Mouse (Mus musculus) liver, postnatal 0 days (tissue): ENCODE data around the gene Hcls1. TPM values are rescaled to one million over a fixed set of nuclear protein-coding genes. Genes with fewer than 3 reads are reported as not detected.

Experiments
- ATAC-seq: fragments of 200-750 bp; cut with Nextera tagmentation; 2 replicates; pipeline ENCODE4 v1.8.0; 2017; ENCODE audit warnings: mild to moderate bottlenecking, moderate library complexity
- DNase-seq: peaks from one replicate; pipeline ENCODE4 v3.0.0-alpha.2; 2016
- H3K27ac ChIP-seq: fragments of 300-500 bp; sonication (generic); 2 replicates; pipeline ENCODE4 v1.5.1; 2014; ENCODE audit warnings: antibody characterized with exemption, moderate library complexity, mild to moderate bottlenecking, low read depth
- H3K27me3 ChIP-seq: fragments of 300-500 bp; sonication (generic); 2 replicates; pipeline ENCODE4 v1.6.1; 2014; ENCODE audit warnings: low read length, control low read depth, mixed read lengths; ENCODE audit not compliant: insufficient read depth
- H3K36me3 ChIP-seq: fragments of 300-500 bp; sonication (generic); replicated peaks from 2 replicates; pipeline ENCODE4 v1.6.1; 2014; ENCODE audit warnings: mild to moderate bottlenecking, control low read depth, low read length, moderate library complexity, mixed read lengths; ENCODE audit not compliant: insufficient read depth
- H3K4me1 ChIP-seq: fragments of 300-500 bp; sonication (generic); 2 replicates; pipeline ENCODE4 v1.6.1; 2014; ENCODE audit warnings: antibody characterized with exemption, mild to moderate bottlenecking, control low read depth; ENCODE audit not compliant: insufficient read depth
- H3K4me2 ChIP-seq: fragments of 300-500 bp; sonication (generic); 2 replicates; pipeline ENCODE4 v1.6.1; 2014; ENCODE audit warnings: low read depth, mild to moderate bottlenecking, low read length, moderate library complexity, mixed read lengths
- H3K4me3 ChIP-seq: fragments of 300-500 bp; sonication (generic); 2 replicates; pipeline ENCODE4 v1.5.1; 2014; ENCODE audit warnings: low read depth, low read length
- H3K9ac ChIP-seq: fragments of 300-500 bp; sonication (generic); replicated peaks from 2 replicates; pipeline ENCODE4 v1.6.1; 2014; ENCODE audit warnings: mild to moderate bottlenecking, moderate library complexity
- H3K9me3 ChIP-seq: fragments of 300-500 bp; sonication (generic); 2 replicates; pipeline ENCODE4 v1.6.1; 2016; ENCODE audit warnings: mild to moderate bottlenecking, control low read depth, low read length, mixed read lengths
- CTCF ChIP-seq: sonication (generic); IDR thresholded peaks from 2 replicates; pipeline ENCODE4 v1.5.1; 2016; ENCODE audit warnings: antibody characterized with exemption, low read depth
- EP300 ChIP-seq: IDR thresholded peaks from 2 replicates; pipeline ENCODE4 v1.6.1; 2016; ENCODE audit warnings: antibody characterized with exemption, low read depth, mild to moderate bottlenecking
- WGBS: fragments of 180-500 bp; shearing (Covaris S2); extraction: QIAGEN DNeasy Blood & Tissue Kit; methylation state at CpG from one replicate; pipeline ENCODE4 v1.1.7; 2014; ENCODE audit not compliant: insufficient replicate concordance; 5-methylcytosine and 5-hydroxymethylcytosine counted together
- polyA plus RNA-seq: library from polyadenylated mRNA; unstranded; fragments of >200 nt; fragmentation: Nextera tagmentation; extraction: Ambion mirVana; gene quantifications from 2 replicates; pipeline ENCODE4 v1.2.1, GENCODE M21; 2015

Gene Hcls1
- 17.7 and 18.4 TPM in 2 replicates for polyA plus RNA-seq

- peak within 1 kb of the TSS; percentile 43 for H3K4me3 ChIP-seq
- H3K27me3 ChIP-seq: no peaks in the 10 kb centered on the region
- peak within 1 kb of the TSS; percentile 92 for H3K27ac ChIP-seq
- TF ChIP-seq EP300 (peak; percentile 22; the same call in 1 of the 2 replicates), CTCF (peak; percentile 31; the same call in 1 of the 2 replicates)
- peak within 1 kb of the TSS; percentile 62 for H3K4me2 ChIP-seq
- 35% methylated on average over 7 of the region's 7 CpGs for WGBS
- ATAC-seq: peak; percentile 72
- H3K4me1 ChIP-seq: peaks cover 20% of the 10 kb centered on the region
- H3K9me3 ChIP-seq: no peaks in the 10 kb centered on the region
- peak; percentile 67 for DNase-seq
- H3K9ac ChIP-seq: peak within 1 kb of the TSS; percentile 47
- H3K36me3 ChIP-seq: peaks cover 21% of the 10 kb centered on the region
Observed at GRCm38 (mm10) chr16:36934841-36935620, at the start of gene Hcls1. TSS of gene Hcls1 (plus strand) at chr16:36934983.

DNA sequence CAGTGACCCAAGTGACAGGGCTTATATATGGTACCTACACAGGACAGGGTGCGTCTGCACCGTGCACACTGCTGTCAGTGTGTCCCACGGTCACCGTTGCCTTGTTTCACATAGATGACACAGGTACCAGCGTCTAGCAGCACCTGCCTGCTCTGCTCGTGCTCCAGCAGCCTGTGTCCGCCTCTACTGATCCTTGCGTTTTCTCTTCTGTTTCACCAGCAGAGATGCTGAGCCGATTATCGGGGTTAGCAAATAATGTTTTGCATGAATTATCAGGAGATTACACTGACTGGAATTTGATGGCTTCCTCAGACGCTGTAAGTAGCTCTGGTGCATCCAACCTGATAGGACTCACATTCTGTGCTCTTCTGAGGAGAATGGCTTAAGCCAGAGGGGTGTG is 48.9 kb upstream of the Hcls1 start:
- Histone ChIP-seq H3K4me3 (no peak overlapping the region), H3K4me1 (peaks cover 3% of the 10 kb centered on the region; the same call in 1 of the 2 replicates), H3K9me3 (no peaks in the 10 kb centered on the region), H3K36me3 (peaks cover 26% of the 10 kb centered on the region), H3K27ac (no peak overlapping the region), H3K9ac (no peak overlapping the region), H3K27me3 (no peaks in the 10 kb centered on the region), H3K4me2 (no peak overlapping the region)
- no peak for TF ChIP-seq EP300
- TF ChIP-seq CTCF: no peak
- ATAC-seq: no peak
- WGBS: 90% methylated on average over 11 of the region's 11 CpGs
- DNase-seq: no peak

DNA sequence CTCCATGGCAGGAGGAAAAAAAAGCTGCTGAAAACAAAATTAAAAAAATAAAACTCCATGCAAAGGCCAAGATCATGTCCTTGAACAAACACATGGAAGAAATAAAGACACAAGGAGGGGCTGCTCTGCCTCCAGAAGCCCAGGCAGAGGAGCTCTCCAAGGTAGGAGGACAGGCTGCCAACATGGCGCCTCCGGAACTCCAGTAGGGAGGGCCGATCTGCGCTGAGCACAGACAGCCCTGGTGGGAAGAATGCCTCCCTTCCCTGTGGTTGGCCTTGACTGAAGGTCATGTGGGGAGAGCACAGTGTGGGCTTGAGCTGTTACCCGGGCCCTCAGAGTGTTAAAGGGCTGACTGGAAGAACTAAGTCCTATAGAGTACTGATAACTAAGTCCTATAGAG is 47.2 kb upstream of the Hcls1 start:
- ATAC-seq (no peak), DNase-seq (no peak)
- Histone ChIP-seq H3K4me3 (no peak overlapping the region), H3K9ac (no peak overlapping the region), H3K27me3 (no peaks in the 10 kb centered on the region), H3K27ac (no peak overlapping the region), H3K4me2 (no peak overlapping the region), H3K9me3 (no peaks in the 10 kb centered on the region), H3K4me1 (peaks cover 3% of the 10 kb centered on the region; the same call in 1 of the 2 replicates), H3K36me3 (peaks cover 36% of the 10 kb centered on the region)
- 82% methylated on average over 5 of the region's 5 CpGs for WGBS
- no peak for TF ChIP-seq CTCF
- no peak for TF ChIP-seq EP300

DNA sequence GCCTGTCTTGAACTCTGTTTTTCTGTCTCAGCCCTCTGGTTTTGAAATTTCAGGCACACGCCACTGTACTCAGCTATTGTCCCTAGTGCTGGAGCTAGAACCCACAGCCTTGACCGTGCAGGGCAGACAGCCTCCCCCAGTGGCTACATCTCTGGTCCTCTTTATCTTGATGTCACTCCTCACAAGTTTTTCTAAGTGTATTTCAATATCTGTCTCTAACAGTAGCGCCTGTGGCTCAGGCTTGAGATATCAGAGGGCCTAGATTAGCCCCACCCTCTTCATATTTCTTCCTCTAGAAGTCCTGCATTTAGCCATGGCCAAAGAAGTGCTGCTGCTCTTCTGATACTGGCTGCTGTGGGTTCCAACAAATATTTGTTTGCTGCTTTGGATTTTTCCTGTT is 44.2 kb upstream of the Hcls1 start:
- Histone ChIP-seq H3K27ac (peak overlapping the region; percentile 66), H3K27me3 (no peaks in the 10 kb centered on the region), H3K9ac (no peak overlapping the region), H3K9me3 (no peaks in the 10 kb centered on the region), H3K4me2 (peak overlapping the region; percentile 60), H3K4me3 (no peak overlapping the region), H3K4me1 (peaks cover 7% of the 10 kb centered on the region; the same call in 1 of the 2 replicates), H3K36me3 (peaks cover 51% of the 10 kb centered on the region)
- DNase-seq (peak; percentile 51), ATAC-seq (peak; percentile 95)
- 63% methylated on average over 3 of the region's 3 CpGs for WGBS
- peak; percentile 19; the same call in 1 of the 2 replicates for TF ChIP-seq CTCF
- peak; percentile 96 for TF ChIP-seq EP300

GRCm38 (mm10) chr16:36891415-36891814 is 43.4 kb upstream of the Hcls1 start:
- Histone ChIP-seq H3K9me3 (no peaks in the 10 kb centered on the region), H3K36me3 (peaks cover 50% of the 10 kb centered on the region), H3K4me2 (no peak overlapping the region; the same call in 1 of the 2 replicates), H3K27me3 (no peaks in the 10 kb centered on the region), H3K4me1 (peaks cover 7% of the 10 kb centered on the region; the same call in 1 of the 2 replicates), H3K27ac (peak overlapping the region; percentile 66), H3K4me3 (no peak overlapping the region), H3K9ac (no peak overlapping the region)
- DNase-seq (no peak), ATAC-seq (no peak)
- TF ChIP-seq CTCF (no peak), EP300 (no peak)
- 80% methylated on average over 4 of the region's 4 CpGs for WGBS

DNA sequence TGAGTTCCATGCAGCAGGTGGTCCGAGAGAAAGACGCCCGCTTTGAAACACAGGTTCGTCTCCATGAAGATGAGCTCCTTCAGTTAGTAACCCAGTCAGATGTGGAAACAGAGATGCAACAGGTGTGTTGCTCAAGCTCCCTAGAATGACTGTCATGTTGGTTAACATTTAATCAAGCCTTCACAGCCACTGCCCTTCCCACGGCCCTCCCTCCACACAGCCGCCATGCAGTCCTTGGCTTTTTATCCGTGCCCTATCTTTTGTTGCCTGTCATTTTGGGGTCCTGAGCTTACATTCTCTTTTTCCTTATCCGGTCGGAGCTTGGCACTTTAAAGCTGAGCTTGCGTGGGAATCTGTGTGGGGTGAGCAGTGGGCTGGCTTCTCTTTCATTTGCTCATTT is 41.5 kb upstream of the Hcls1 start:
- ATAC-seq (peak; percentile 26; the same call in 1 of the 2 replicates), DNase-seq (no peak)
- TF ChIP-seq EP300: no peak
- no peak for TF ChIP-seq CTCF
- H3K9me3 ChIP-seq: no peaks in the 10 kb centered on the region
- no peak overlapping the region for H3K4me3 ChIP-seq
- peaks cover 7% of the 10 kb centered on the region; the same call in 1 of the 2 replicates for H3K4me1 ChIP-seq
- no peaks in the 10 kb centered on the region for H3K27me3 ChIP-seq
- H3K4me2 ChIP-seq: no peak overlapping the region
- WGBS: 73% methylated on average over 10 of the region's 10 CpGs
- H3K9ac ChIP-seq: no peak overlapping the region
- H3K27ac ChIP-seq: no peak overlapping the region
- peaks cover 50% of the 10 kb centered on the region for H3K36me3 ChIP-seq
